Comparison of ENCODE assay signal across 8 mouse cellular contexts in genomic region chr7:132806926-132807857, GRCm38 (mm10). TPM values are rescaled to one million over a fixed set of nuclear protein-coding genes. Genes with fewer than 3 reads are reported as not detected.
DNase-seq lines count a peak whose midpoint lies in the region; ATAC-seq and TF ChIP-seq lines count a peak whose summit lies in the region.

No protein-coding gene starts in this region.

- H3K4me2 ChIP-seq in hindbrain, postnatal 0 days (ENCODE audit: low read depth, low read length), result no peak overlapping the region
- H3K4me2 ChIP-seq in liver, embryonic 11.5 days, result no peak overlapping the region
- H3K4me2 ChIP-seq in neural tube, embryonic 12.5 days (replicated peaks), result no peak overlapping the region

- H3K9ac ChIP-seq in hindbrain, postnatal 0 days (replicated peaks; ENCODE audit: low read length), result no peak overlapping the region; the same call in 1 of the 2 replicates
- H3K9ac ChIP-seq in liver, embryonic 11.5 days (ENCODE audit: low read depth, low read length), result no peak overlapping the region
- H3K9ac ChIP-seq in neural tube, embryonic 12.5 days, result no peak overlapping the region

- H3K27me3 ChIP-seq in thymus, adult 2 months (ENCODE audit: control insufficient read depth, insufficient read depth, low read length), result no peaks in the 10 kb centered on the region
- H3K27me3 ChIP-seq in hindbrain, postnatal 0 days (ENCODE audit: insufficient read depth, low read length), result no peaks in the 10 kb centered on the region
- no peaks in the 10 kb centered on the region for H3K27me3 ChIP-seq in liver, embryonic 11.5 days (replicated peaks; ENCODE audit: control insufficient read depth, insufficient read depth, low read length)
- no peaks in the 10 kb centered on the region for H3K27me3 ChIP-seq in neural tube, embryonic 12.5 days (replicated peaks)

- TF ChIP-seq CTCF in thymus, adult 2 months (IDR thresholded peaks at IDR 0.05; ENCODE audit: borderline replicate concordance, control insufficient read depth, extremely low read depth, insufficient read depth, low read length, poor library complexity), result no peak
- no peak for TF ChIP-seq CTCF in hindbrain, postnatal 0 days (IDR thresholded peaks at IDR 0.05; ENCODE audit: low read depth)

- ATAC-seq in CD4-positive, CD25-positive, alpha-beta regulatory T cell, adult 4 months, result no peak
- no peak for ATAC-seq in hindbrain, postnatal 0 days
- no peak for ATAC-seq in liver, embryonic 11.5 days (replicated peaks; ENCODE audit: low FRiP score)
- no peak for ATAC-seq in neural tube, embryonic 12.5 days (ENCODE audit: low FRiP score, low read depth)

- peak; percentile 52 for DNase-seq in CD4-positive, CD25-positive, alpha-beta regulatory T cell, adult 2 months (ENCODE audit: low read depth, low spot score)
- peak; percentile 19 for DNase-seq in thymus, postnatal 4 days
- DNase-seq in thymus, adult 2 months, result no peak
- DNase-seq in hindbrain, postnatal 0 days (ENCODE audit: low spot score), result no peak
- no peak for DNase-seq in liver, embryonic 11.5 days (ENCODE audit: low spot score)
- no peak for DNase-seq in ovary, postnatal 10 days (ENCODE audit: low spot score)

- H3K4me3 ChIP-seq in thymus, adult 2 months (ENCODE audit: control insufficient read depth, insufficient read depth, low read length), result no peak overlapping the region
- no peak overlapping the region for H3K4me3 ChIP-seq in hindbrain, postnatal 0 days (ENCODE audit: low read length)
- no peak overlapping the region for H3K4me3 ChIP-seq in liver, embryonic 11.5 days (ENCODE audit: low read depth, low read length)
- no peak overlapping the region for H3K4me3 ChIP-seq in neural tube, embryonic 12.5 days

- WGBS in thymus, adult 2 months, result 85% methylated on average over 13 of the region's 13 CpGs
- WGBS in hindbrain, postnatal 0 days, result 48% methylated on average over 13 of the region's 13 CpGs
- WGBS in liver, embryonic 11.5 days, result 74% methylated on average over 13 of the region's 13 CpGs
- WGBS in neural tube, embryonic 12.5 days, result 71% methylated on average over 13 of the region's 13 CpGs

- peaks cover 66% of the 10 kb centered on the region for H3K4me1 ChIP-seq in thymus, adult 2 months (replicated peaks; ENCODE audit: control insufficient read depth, insufficient read depth, low read length)
- peaks cover 41% of the 10 kb centered on the region for H3K4me1 ChIP-seq in hindbrain, postnatal 0 days (ENCODE audit: insufficient read depth, low read length)
- peaks cover 87% of the 10 kb centered on the region for H3K4me1 ChIP-seq in liver, embryonic 11.5 days (replicated peaks; ENCODE audit: control insufficient read depth, insufficient read depth, low read length)
- H3K4me1 ChIP-seq in neural tube, embryonic 12.5 days, result peaks cover 66% of the 10 kb centered on the region

- no peaks in the 10 kb centered on the region for H3K36me3 ChIP-seq in thymus, adult 2 months (ENCODE audit: control insufficient read depth, insufficient read depth, low read length)
- no peaks in the 10 kb centered on the region for H3K36me3 ChIP-seq in hindbrain, postnatal 0 days (ENCODE audit: insufficient read depth, low read length)
- H3K36me3 ChIP-seq in liver, embryonic 11.5 days (ENCODE audit: control insufficient read depth, insufficient read depth, low read length), result no peaks in the 10 kb centered on the region
- no peaks in the 10 kb centered on the region for H3K36me3 ChIP-seq in neural tube, embryonic 12.5 days

- H3K9me3 ChIP-seq in hindbrain, postnatal 0 days (ENCODE audit: low read length), result no peaks in the 10 kb centered on the region
- H3K9me3 ChIP-seq in liver, embryonic 11.5 days (ENCODE audit: control insufficient read depth, low read length), result no peaks in the 10 kb centered on the region
- no peaks in the 10 kb centered on the region for H3K9me3 ChIP-seq in neural tube, embryonic 12.5 days

- no peak for TF ChIP-seq POLR2A in thymus, adult 2 months (IDR thresholded peaks at IDR 0.05; ENCODE audit: control insufficient read depth, extremely low read depth, insufficient read depth, low read length, poor library complexity)

- H3K27ac ChIP-seq in thymus, adult 2 months (ENCODE audit: control insufficient read depth, insufficient read depth, low read length), result no peak overlapping the region
- H3K27ac ChIP-seq in hindbrain, postnatal 0 days, result peak overlapping the region; percentile 73
- H3K27ac ChIP-seq in liver, embryonic 11.5 days (ENCODE audit: low read depth, low read length), result peak overlapping the region; percentile 62; the same call in 1 of the 2 replicates
- peak overlapping the region; percentile 15; the same call in 1 of the 2 replicates for H3K27ac ChIP-seq in neural tube, embryonic 12.5 days

RNA-seq across cellular contexts. Expression of gene Fam53b, which starts 6.5 kb away (rescaled TPM):
- 100 to 1,000 TPM in 1 of 2 experiments, 10 to 100 TPM in 1; 73.4 to 102 TPM for polyA plus RNA-seq in CD4-positive, CD25-positive, alpha-beta regulatory T cell, adult 4 months (2017; shearing (Covaris generic))
- polyA plus RNA-seq in thymus, adult 2 months (2012; rRNA removed), result 104 and 122 TPM in 2 replicates
- 20.9 and 21.0 TPM in 2 replicates for total RNA-seq in hindbrain, postnatal 0 days (2014; rRNA removed)
- polyA plus RNA-seq in hindbrain, postnatal 0 days (2015; fragmentation: Nextera tagmentation; extraction: Ambion mirVana), result 10.2 and 12.9 TPM in 2 replicates
- 20.1 and 20.4 TPM in 2 replicates for polyA plus RNA-seq in liver, embryonic 11.5 days (2014; fragmentation: Nextera tagmentation; extraction: Ambion mirVana)
- 25.0 and 25.3 TPM in 2 replicates for polyA plus RNA-seq in neural tube, embryonic 12.5 days (2016; fragmentation: Nextera tagmentation; extraction: Ambion mirVana)

RNA-seq across cellular contexts. Expression of gene Eef1akmt2, which starts 45.3 kb away (rescaled TPM):
- polyA plus RNA-seq in CD4-positive, CD25-positive, alpha-beta regulatory T cell, adult 4 months (2017; shearing (Covaris generic)), result 10 to 100 TPM; 55.3 to 58.5 TPM
- 7.0 and 8.7 TPM in 2 replicates for polyA plus RNA-seq in thymus, adult 2 months (2012; rRNA removed)
- 22.5 and 34.0 TPM in 2 replicates for total RNA-seq in hindbrain, postnatal 0 days (2014; rRNA removed)
- polyA plus RNA-seq in hindbrain, postnatal 0 days (2015; fragmentation: Nextera tagmentation; extraction: Ambion mirVana), result 76.7 and 78.2 TPM in 2 replicates
- 50.4 and 54.0 TPM in 2 replicates for polyA plus RNA-seq in liver, embryonic 11.5 days (2014; fragmentation: Nextera tagmentation; extraction: Ambion mirVana)
- polyA plus RNA-seq in neural tube, embryonic 12.5 days (2016; fragmentation: Nextera tagmentation; extraction: Ambion mirVana), result 79.1 and 79.6 TPM in 2 replicates

RNA-seq across cellular contexts. Expression of gene Abraxas2, which starts 51.8 kb away (rescaled TPM):
- polyA plus RNA-seq in CD4-positive, CD25-positive, alpha-beta regulatory T cell, adult 4 months (2017; shearing (Covaris generic)), result 10 to 100 TPM; 35.2 to 37.9 TPM
- polyA plus RNA-seq in thymus, adult 2 months (2012; rRNA removed), result 12.7 and 12.8 TPM in 2 replicates
- total RNA-seq in hindbrain, postnatal 0 days (2014; rRNA removed), result 22.2 and 23.6 TPM in 2 replicates
- 33.1 and 36.4 TPM in 2 replicates for polyA plus RNA-seq in hindbrain, postnatal 0 days (2015; fragmentation: Nextera tagmentation; extraction: Ambion mirVana)
- 26.9 and 28.5 TPM in 2 replicates for polyA plus RNA-seq in liver, embryonic 11.5 days (2014; fragmentation: Nextera tagmentation; extraction: Ambion mirVana)
- 36.5 and 41.1 TPM in 2 replicates for polyA plus RNA-seq in neural tube, embryonic 12.5 days (2016; fragmentation: Nextera tagmentation; extraction: Ambion mirVana)

Comparison
In these comparisons a context has a peak if more than half of its experiments do, and no peak if none do; other contexts are left out.
1. DNase-seq: peak in CD4-positive, CD25-positive, alpha-beta regulatory T cell, adult 2 months (single experiment) and thymus, postnatal 4 days (single experiment); none in thymus, adult 2 months (single experiment), hindbrain, postnatal 0 days (single experiment), liver, embryonic 11.5 days (single experiment) and ovary, postnatal 10 days (single experiment).